Mouse (Mus musculus): ENCODE measurements around the gene Alox12e.

The Alox12e gene

DNA sequence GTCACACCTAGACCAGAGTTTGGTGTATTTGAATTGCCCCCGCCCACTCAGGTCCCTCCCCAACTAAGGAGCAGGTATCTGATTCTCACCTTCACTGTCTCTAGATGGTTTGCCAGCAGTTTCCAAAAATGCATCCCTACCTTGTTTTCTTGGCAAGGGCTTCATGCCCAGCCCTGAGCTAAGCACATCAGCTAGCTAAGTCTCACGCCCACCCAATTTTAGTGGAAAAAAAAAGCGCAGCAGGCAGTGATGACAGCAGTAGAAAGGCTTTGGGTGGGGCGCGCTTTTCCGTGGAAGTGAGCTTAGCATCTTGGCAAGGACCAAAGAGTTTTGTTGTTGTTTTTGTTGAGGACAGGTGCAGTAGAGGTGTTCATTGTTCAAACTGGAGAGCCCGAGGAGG is at the start of gene Alox12e:
Alox12e (minus strand) TSS at position 101 of the 400 bp plus-strand sequence.
- 14% methylated on average over 7 of the region's 7 CpGs for WGBS

- 81% methylated on average over 2 of the region's 2 CpGs for WGBS
Observed at GRCm38 (mm10) chr11:70368626-70369025, 46.2 kb upstream of the Alox12e start.

DNA sequence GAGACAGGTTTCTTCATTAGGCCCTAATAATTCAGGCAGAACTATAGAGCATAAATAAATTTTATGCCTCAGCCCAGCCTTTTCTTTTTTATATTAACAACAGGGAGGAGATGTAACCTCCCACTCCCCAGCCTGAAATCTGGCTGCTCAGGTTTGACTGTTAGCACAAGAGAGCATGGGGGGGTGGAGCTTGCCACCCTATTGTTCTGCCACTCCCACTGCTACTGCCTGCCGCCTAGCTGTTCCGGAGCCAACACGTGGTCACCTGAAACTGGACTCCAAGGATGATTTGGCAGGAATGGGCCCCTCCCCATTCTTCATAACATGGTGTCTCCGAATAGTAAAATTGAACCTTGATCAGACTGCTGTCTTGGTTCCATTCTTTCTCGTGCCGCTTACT is 45.3 kb upstream of the Alox12e start:
- WGBS: 82% methylated on average over 6 of the region's 6 CpGs

GRCm38 (mm10) chr11:70351868-70352267 is 29.4 kb upstream of the Alox12e start, which contains the start of gene Alox15:
Gene Alox15, minus strand, starts transcription at chr11:70352031.
- 2% methylated on average over 19 of the region's 19 CpGs for WGBS

GRCm38 (mm10) chr11:70348630-70349029 is 26.2 kb upstream of the Alox12e start:
- 89% methylated on average over 9 of the region's 9 CpGs for WGBS

DNA sequence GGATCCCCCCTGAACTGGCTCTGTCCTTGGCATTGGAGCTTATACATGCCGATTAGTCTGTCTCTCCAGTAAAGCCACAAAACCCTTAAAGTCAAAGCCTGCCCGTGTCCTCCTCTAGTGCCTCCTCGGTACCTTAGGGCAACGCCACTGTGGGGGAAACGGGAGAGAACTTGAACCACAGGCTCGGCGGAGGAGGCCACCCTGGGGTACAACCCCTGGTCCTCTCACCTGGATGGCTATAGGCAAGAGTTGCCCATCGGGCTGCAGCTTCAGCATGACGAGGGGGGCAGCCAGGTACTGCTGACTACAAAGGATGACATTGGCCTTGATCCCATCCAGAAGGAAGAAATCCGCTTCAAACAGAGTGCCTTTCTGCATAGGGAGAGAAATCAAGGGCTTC is 25.4 kb upstream of the Alox12e start:
- 86% methylated on average over 10 of the region's 10 CpGs for WGBS

- WGBS: 96% methylated on average over 8 of the region's 8 CpGs
Observed at GRCm38 (mm10) chr11:70345546-70345945, 23.1 kb upstream of the Alox12e start.

DNA sequence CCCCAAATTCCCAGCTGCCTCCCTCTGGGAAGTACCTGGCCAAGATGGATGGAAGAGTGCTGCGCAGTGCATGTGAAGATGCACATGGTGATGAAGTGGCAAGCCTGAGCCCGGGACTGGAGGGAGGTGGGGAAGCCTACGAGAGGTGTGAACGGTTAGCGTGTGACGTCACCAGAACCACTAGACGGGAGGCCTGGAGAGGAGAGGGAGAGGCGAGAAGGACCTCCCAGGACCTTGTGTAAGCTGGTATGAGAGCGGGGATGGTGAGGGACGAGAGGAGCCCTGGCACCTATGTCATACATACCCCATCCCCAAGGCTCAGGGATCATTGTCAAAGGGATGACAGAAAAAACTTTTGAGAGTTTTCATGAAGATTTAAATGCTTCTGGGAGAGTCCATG is 22.6 kb upstream of the Alox12e start:
- WGBS: 88% methylated on average over 10 of the region's 10 CpGs

DNA sequence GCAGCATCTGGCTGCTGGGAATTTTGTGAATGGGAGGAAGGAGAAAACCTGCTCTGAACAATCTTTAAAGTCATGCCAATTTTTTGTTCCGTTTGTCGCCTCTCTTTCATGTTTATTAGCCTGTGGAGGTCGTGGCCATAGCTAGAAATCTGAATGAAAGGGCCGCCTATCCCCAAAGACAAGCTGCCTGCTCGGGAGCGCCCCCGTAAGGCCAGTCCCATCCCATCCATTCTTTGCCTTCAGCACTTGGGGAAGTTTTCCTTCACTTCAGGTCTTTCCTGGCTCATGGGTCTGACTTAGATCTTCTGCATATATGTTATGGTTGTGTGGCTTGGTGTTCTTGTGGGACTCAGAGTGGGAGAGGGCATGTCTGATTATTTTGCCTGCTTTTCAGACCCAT is 17.1 kb upstream of the Alox12e start:
- 25% methylated on average over 7 of the region's 7 CpGs for WGBS

- 30% methylated on average over 4 of the region's 4 CpGs for WGBS
Observed at GRCm38 (mm10) chr11:70334477-70334876, 12.0 kb upstream of the Alox12e start.

DNA sequence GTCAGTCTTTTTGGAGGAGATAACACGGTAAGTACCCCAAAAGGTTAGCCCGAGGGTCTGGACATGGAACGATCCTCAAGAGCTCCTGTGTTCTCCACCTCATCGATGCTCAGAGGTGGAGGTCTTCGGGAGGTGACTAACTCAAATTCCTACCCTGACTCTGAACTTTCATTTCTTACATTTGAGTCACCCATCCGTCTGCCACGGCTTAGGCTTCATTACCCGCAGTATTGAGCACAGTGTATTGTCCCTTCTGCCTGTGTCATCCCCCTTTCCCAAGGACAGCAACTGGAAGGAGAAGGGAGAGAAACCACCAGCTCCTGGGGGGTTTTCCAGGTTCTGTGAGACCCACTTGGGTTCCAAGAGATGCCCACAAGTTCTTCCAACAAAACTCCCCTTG is 2.3 kb upstream of the Alox12e start:
- 92% methylated on average over 8 of the region's 8 CpGs for WGBS

DNA sequence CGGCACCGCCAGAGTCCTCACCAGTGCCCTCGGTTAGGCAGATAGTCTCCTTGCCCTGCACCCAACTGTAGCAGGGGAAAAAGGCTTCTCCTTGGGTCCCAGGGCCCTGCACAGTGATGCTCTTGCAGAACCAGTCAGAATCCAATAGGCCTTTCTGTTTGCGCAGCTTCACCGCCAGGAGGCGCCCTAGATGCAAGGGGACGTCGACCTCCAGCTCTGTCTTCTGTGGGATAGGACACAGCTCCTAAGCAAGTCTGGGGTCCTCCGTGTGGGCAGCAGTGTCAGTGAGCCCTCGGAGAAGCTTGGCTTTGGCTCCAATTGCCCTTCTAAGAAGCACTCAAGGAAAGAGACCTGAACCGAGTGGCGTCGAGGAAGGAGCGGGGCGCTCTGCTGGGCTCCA is 764 bp downstream of the Alox12e start:
- 4% methylated on average over 15 of the region's 15 CpGs for WGBS

- WGBS: 79% methylated on average over 12 of the region's 12 CpGs
Observed at GRCm38 (mm10) chr11:70319614-70320013, 2.8 kb downstream of the Alox12e start.

- 36% methylated on average over 7 of the region's 7 CpGs for WGBS
Observed at GRCm38 (mm10) chr11:70313833-70314232, 8.6 kb downstream of the Alox12e start.

GRCm38 (mm10) chr11:70309341-70309740 is 13.1 kb downstream of the Alox12e start:
- WGBS: 17% methylated on average over 9 of the region's 9 CpGs

- 92% methylated on average over 2 of the region's 2 CpGs for WGBS
Observed at GRCm38 (mm10) chr11:70308296-70308695, 14.1 kb downstream of the Alox12e start.

GRCm38 (mm10) chr11:70306159-70306558 is 16.3 kb downstream of the Alox12e start:
- 70% methylated on average over 7 of the region's 7 CpGs for WGBS

- WGBS: 86% methylated on average over 4 of the region's 4 CpGs
Observed at GRCm38 (mm10) chr11:70302293-70302692, 20.1 kb downstream of the Alox12e start.

- WGBS: 38% methylated on average over 12 of the region's 12 CpGs
Observed at GRCm38 (mm10) chr11:70297836-70298454, 24.5 kb downstream of the Alox12e start.

- 55% methylated on average over 4 of the region's 4 CpGs for WGBS
Observed at GRCm38 (mm10) chr11:70297405-70297804, 25.0 kb downstream of the Alox12e start.

DNA sequence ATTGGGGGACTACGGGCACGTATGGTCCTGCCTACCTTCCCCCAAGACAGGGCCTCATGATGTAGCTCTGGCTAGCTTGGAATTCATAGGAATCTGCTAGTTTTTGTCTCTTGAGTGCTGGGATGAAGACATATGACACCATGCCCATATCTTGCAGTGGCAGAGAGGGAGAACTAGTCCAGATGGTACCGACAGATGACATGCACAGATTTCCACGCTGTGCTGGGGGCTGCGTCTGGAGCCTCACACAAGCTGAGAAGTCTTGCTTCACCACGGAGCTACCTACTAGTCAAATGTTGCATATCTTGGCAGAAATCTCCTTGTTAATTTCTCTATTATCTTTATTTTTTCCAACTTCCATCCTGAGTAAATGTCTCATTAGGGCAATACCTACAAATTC is 28.5 kb downstream of the Alox12e start:
- 67% methylated on average over 6 of the region's 6 CpGs for WGBS

DNA sequence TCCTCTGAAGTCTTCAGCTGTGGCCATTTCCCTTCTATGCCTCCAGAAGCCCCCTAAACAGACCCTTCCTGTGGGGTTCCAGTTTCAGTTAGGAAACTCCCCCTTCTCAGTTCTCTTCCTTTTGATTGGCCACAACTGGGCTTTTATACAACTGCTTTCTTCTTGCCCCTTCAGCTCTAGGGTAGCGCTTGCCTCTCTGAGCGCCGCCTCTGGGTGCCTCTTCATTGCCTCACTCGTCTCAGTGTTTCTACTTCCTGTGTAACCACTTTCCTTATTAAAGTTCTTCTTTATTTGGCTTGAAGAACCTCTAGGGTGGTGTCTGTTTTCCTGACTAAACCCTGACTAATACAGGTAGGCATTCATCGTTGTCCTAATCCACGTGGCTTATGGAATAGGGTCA is 31.2 kb downstream of the Alox12e start:
- 81% methylated on average over 6 of the region's 6 CpGs for WGBS

- 53% methylated on average over 6 of the region's 6 CpGs for WGBS
Observed at GRCm38 (mm10) chr11:70289236-70289635, 33.2 kb downstream of the Alox12e start.

- WGBS: 93% methylated on average over 10 of the region's 10 CpGs
Observed at GRCm38 (mm10) chr11:70288102-70288501, 34.3 kb downstream of the Alox12e start.
